Mouse (Mus musculus): ENCODE measurements around the gene Hoxb7.

Hoxb7 gene

DNA sequence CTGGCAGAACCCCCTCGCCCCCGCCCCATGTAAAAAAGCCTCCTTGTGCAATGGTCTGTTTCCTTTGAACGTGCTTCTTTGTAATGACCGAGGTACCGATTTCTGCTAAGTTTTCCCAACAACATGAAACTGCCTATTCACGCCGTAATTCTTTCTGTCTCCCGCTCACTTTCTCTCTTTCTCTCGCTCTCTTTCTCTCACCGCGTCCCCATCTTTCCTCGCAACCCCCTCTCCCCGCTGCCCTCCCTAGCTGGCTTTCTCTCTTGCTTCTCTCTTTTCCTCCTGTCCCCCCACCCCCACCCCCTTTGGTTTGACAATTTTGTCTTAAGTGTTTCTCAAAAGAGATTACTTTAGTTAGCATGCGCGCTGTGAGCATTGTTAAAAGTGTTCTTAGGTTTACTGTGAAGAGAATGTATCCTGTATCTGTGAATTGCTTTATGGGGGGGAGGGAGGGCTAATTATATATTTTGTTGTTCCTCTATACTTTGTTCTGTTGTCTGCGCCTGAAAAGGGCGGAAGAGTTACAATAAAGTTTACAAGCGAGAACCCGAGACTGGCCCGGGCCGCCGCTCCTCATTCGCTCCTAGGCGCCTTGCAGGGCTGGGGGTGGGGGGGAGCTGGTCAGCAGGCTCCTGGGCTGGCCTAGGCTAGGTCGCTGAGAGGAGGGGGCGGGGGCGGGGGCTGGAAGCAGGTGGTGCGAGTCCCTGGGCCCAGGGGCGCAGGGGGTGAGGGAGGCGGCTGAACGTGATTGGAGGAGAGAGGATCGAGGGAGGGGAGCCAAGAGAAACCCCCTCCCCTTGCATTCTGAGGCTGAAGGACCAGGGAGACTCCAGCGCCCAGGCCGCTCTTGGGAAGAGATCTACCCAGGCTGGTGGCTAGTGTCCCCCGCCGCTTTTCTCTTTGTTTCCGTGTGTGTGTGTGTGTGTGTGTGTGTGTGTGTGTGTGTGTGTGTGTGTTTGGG lies 1.4 kb upstream of the Hoxb7 start:
- DNase-seq (ENCODE audit: low read depth, low spot score): no peak

DNA sequence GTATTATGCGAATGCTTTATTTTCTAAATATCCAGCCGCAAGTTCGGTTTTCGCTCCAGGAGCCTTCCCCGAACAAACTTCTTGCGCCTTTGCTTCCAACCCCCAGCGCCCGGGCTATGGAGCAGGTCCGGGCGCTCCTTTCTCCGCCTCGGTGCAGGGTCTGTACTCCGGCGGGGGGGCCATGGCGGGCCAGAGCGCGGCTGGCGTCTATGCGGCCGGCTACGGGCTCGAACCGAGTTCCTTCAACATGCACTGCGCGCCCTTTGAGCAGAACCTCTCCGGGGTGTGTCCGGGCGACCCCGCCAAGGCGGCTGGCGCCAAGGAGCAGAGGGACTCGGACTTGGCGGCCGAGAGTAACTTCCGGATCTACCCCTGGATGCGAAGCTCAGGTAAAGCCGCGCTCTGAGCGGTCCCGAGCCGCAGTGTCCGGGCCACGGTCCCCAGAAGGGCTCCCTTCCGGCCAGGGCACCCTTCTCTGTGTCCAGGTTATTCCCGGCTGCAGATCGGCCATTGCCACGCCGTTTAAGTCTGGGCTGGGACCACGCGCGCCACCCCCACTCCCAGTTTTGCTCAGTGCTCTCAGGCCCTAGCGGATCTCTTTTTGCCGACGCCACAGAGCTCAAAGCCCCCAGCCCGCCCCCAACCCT lies 439 bp downstream of the Hoxb7 start:
- no peak for DNase-seq (ENCODE audit: low read depth, low spot score)

DNA sequence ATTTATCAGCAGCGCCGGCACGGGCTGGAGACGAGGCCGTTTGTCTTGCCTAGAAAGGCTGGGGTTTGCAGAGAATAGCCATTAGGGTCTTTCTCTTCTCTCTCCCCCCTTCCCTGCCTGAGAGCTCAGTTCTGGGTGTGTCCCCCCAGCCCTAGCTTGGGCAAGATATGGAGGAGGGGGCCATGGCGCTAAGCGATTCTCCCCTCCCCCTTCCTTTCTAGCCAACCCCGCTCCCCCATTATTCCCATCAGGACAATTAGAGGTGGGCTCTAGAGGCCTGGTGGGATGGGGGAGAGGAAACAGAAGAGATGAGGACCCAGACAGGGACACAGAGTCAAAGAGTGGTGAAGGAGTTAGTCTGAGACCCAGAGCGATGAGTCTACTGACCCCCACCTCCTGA lies 988 bp downstream of the Hoxb7 start:
- no peak for DNase-seq (ENCODE audit: low read depth, low spot score)

DNA sequence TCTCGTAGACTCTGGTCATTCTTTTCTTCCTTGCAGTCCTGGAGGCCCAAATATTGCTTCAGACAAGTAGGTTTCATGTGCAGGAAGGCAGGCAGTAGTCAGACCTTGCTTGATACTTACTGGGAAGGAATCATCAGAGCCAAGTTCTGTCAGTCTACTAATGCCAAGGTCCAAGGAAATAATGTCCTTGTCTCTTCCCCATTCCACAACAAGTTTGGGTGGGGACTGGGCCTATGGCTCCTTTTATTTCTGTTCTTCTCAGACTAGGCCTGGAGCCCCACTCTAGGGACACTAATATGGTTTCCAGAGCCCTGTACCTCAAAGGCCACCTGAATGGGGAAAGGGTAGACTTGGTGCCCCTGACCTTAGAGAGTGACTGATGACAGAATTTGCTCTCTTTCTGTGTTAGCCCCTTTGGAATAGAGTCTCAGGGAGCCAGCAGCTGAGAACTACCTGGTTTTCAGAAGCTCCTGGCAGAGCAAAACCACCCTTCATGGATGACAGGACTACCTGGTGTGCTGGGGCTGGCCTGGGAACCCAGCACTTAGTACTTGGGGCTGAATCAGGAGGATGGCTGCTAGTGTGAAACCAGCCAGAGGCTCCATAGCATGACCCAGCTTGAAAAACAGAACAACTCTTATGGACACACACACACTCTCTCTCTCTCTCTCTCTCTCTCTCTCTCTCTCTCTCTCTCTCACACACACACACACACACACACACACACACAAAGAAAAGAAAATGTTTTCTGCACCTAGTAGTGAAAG lies 2.2 kb downstream of the Hoxb7 start:
- DNase-seq (ENCODE audit: low read depth, low spot score): no peak

DNA sequence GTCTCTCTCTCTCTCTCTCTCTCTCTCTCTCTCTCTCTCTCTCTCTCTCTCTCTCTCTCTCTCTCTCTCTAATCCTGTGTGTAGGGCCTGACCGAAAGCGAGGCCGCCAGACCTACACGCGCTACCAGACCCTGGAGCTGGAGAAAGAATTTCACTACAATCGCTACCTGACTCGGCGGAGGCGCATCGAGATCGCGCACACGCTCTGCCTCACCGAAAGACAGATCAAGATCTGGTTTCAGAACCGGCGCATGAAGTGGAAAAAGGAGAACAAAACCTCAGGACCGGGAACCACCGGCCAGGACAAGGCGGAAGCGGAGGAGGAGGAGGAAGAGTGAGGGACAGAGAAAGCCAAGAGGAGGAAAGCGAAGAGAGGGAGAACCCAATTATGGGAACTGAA lies 2.9 kb downstream of the Hoxb7 start:
- DNase-seq (ENCODE audit: low read depth, low spot score): no peak

DNA sequence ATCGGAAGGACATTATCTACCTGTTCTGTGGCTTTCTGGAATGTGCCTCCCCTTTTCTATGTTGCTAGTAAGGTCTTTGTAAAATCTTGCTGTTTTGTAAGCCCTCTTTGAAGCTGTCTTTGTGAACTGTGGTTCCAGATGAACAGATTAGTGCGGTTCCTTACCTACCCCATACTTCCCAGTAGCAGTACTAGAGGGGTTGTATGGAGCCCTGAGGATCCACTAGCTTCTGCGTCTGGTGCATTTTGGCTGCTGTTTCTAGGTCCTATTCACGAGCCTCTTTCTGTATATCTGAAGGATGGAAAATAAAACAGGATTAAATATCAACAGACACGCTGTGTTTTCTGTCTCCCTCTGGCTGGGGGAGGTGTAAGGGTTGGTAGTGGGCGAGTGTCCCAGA lies 3.4 kb downstream of the Hoxb7 start:
- no peak for DNase-seq (ENCODE audit: low read depth, low spot score)

DNA sequence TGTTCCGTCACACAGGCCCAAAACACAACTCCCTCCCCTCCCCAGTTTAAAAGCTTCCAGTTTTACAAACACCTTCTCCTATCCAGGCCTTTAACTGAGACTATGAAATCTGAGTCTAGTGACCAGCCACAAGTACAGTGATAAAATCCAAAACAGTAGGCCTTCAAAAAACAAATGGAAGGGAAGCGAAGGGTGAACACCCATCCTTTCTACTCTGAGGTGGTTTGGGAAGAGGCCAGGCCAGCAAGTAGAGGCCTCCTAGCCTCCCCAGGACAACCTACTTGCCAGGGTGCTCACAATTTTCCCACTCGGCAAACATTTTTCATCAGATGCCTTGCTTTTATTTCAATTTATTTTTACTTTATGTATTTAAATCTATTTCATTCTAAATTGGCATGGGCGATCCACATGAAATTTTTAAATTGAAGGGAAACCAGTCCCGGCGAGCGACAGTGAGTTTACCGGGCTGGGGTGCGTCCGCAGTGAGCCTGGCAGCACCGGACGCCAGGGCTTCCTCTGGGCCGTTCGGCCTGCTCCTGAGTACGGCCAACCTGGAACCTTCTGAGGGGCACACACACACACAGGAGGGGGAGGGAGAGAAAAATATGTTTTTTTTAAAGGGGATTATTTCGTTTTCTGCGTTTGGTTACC lies 4.4 kb downstream of the Hoxb7 start:
- DNase-seq (ENCODE audit: low read depth, low spot score): no peak

DNA sequence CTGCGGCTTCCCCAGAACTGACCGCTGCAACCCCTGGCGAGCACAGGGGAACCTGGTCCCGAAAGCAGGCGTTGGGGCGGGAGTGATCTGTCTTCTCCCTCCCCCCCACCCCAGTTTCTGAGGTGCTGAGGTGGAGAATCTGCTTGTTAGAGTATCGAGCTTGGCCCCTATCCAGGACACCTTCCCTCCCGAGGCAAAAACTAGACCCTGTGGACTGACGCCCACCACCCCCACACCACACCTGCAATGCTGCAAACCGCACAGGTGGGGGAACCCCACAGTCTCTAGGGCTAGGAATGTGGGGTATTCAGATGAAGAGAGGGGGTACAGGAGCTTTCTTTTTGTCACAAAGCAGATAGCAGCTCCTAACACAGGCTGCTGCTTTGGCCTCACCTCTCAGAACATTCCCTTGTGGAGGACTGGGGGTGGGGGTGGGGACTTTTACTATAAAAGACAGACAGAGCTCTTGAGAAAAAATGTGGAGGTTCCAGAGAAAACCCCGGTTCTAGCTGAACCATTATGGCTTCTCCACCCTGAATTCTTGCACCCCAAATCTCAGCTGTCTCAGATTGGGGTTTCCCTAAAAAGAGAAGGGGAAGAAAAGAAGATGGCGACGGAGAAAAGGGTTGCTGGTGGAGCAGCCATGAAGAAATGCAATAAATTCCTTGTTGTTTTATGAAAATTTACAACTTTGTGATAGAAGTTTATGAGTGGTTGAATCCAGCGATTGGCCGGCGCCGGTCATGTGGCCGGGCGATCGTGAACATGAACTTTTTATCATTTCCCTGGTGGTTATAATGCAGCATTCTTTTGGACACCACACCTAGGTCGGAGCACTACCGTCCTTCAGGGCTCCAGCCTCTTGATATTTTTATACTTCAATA lies 5.5 kb downstream of the Hoxb7 start, which contains the start of gene Hoxb6:
TSS of gene Hoxb6 (plus strand) at position 796 of the 884 bp plus-strand sequence.
- DNase-seq (ENCODE audit: low read depth, low spot score): no peak

DNA sequence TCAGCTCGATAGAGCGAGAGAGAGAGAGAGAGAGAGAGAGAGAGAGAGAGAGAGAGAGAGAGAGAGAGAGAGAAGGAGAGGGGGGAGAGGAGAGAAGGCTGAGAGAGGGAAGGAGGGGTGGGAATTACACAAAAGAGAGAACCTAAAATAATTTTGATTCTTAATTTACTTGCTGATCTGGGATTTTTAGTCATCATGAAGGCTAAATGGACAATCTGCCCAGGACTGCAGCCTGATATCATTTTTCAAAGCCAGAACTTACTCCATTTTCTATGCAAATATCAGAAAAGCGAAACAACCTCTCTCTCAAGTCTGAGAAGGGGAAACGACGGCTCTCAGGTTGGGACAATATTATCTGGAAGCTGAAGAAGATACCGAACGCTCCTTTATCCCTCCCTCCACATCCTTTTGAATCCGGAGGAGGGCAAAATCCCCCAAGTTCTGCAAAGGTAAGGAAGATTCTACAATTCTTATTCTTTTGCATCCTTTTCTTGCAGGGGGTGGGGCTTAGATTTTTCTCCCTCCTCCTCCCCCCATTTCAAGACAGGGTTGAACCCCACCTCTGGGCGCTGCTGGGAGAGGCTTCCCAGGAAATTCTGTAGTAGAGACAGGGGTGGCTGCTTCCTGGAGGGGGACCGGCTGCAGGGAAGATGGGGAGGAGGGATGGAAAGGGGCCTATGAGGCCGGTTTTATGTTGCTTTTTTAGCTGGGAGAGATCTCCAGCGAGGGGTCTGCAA lies 6.3 kb downstream of the Hoxb7 start:
- no peak for DNase-seq (ENCODE audit: low read depth, low spot score)

DNA sequence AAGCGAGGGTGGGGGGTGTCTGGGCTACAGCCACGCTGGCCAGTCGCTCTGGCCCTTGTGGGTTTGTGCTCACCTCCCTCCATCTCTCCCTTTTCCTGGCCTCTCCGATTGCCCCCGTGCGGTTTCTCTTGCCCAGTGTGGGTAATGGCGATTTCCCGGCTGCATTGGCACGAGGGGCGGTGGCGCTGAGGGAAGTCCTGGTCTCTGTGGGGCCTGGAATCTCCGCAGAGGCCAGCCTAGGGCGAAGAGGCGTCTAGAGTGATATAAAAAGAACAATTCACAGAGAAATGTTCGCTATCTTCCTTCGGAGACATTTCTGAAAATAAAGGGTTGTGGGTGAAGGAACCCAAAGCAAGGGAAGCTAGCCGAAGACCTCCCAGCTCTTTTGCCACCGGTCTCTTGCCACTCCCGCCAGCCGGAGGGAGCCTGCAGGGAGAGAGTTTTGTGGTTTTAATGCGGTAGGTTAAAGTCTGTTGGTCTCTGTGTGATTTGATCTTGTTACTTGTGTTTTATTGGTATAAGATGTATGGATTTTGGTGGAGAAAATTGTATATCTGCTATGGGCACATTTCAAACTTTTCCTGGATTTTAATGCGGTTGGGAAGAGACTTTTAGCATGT lies 7.0 kb downstream of the Hoxb7 start:
- DNase-seq (ENCODE audit: low read depth, low spot score): no peak

DNA sequence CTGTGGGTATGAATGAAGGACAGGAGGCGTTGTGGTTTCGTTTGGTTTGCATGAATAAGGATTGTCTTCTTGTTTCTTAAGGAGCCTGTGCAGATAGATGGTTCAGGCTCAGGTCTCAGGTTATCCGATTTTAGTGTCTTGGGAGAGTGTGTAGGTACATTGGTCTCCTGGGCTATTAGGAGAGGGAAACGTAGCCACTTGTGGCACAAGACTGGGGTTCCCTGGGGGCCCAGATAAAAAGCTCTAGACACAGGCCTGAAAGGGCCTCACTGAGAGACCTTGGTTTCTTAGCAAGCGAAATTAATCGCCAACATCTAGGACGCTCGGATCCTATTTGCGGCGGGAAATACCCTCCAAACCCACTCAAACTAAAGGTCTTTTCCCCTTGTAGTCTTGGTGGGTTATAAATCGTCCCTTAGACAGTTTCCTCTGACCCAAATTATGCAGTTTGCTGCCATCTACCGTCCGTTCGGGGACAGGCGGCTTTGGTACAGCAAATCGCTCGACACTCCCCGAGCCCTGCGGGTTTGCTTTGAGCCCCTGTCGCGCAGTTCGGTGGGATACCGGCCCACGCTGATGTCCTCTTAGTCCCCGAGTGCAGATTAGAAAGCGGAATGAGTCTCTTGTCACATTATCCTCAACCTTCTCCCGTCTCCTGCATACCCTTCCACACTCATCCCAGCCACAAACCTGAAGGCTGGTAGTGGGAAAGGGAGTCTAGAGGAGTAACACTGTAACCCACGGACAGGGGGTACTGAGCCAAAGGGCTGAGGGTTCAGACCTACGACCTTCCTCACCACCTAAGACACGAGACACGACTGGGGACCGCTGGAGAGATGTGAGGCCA lies 8.0 kb downstream of the Hoxb7 start:
- peak; percentile 68 for DNase-seq (ENCODE audit: low read depth, low spot score)

DNA sequence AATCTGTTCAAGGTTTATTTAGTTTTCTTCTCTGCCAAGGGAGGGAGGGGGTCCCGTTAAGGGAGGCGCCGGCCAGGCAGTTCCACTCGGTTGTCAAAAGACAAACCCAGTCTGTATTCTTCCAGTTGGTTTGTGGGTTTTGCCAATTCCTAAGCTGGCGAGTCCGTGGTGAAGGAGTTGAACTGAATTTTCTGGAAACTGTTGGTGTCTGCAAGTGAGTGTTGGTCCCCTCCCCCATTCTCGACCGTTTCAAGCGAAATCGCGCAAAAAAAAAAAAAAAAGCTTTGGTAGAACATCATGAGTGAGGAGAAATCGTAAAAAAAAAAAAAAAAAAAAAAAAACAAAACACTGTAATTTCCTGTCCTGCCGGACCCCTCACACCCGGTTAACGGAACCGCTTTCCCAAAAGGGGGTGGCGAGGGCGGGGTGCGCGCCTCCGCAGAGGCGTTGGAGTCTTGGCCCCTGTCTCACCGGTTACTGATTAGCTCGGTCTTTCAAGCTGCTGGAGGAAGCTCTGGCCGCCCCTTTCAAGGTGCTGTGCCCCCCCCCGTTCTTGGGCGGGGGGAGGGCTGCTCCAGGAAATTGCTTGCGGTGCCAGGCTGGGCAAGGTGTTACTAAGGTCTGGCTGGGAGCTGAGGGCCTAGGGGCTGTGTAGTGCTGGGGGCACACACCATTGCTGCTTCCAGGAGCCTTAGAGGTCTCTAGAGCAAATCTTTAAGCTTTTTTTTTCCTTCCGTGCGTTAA lies 8.8 kb downstream of the Hoxb7 start:
- DNase-seq (ENCODE audit: low read depth, low spot score): no peak

DNA sequence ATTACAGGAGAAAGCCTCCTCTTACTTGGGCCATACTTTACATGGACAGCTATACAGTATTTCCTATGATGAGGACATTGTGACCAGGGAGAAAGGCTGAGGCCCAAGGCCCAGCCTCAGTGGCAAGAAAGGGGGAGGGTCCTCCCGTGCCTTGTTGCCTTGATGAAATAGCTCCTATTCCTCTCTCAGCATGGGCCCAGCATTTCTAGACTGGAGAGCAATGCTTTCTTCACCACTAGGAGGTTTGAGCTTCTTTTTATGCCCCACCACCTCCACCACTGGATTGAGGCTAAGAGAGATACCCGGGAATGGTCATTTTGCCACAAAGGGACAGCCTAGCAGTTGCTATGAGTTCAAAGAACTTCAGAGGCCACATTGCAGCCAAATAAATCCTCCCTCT lies 10.6 kb downstream of the Hoxb7 start:
- no peak for DNase-seq (ENCODE audit: low read depth, low spot score)

DNA sequence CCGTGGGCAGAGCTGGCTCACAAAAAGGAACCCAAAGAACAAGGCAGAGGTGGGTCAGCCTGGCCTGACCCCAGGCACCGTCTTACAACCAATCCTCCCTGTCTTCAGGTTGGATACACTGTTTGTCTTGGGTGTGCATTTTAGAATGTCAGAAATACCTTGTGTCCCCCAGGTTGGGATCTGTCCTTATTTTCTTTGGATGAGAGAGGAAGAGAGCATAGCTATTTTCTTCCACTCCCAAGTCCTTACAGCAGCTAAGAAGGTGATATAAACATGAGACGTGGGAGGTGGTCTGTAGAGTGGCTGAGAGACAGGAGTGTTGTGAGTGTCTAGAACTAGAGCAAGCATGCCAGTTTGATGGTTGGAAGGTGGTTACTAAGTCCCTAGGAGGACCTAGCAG lies 11.0 kb downstream of the Hoxb7 start:
- DNase-seq (ENCODE audit: low read depth, low spot score): no peak

DNA sequence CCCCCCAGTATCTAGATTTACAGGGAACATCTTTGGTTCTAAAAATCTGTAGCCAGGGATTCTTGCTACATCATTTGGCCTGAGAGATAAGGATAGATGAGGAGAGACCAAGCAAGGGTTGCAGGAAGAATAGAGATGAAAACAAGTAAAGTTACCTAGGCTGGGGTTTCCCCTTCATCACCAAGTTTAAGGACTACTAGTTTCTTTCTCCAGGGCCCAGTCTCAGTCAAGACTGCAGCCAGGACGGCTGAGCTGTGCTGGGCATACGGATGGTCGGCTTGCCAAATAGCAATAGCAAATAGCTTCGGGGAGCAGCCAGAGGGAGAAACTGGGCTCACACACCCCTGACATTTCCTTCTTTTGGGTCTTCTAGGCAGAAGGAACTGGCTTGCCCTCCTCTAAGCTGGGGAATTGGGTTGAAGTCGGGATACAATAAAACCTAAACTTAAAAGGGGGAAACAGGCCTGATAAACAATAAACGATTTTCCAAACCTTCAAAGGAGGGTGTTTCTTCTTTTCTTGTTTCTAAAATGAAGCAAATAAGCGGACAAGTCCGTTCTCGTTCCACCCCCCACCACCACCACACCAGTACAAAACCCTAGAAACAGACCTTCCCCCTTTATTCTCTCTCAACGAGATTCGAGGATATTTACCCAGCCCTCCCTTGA lies 11.7 kb downstream of the Hoxb7 start:
- no peak for DNase-seq (ENCODE audit: low read depth, low spot score)

DNA sequence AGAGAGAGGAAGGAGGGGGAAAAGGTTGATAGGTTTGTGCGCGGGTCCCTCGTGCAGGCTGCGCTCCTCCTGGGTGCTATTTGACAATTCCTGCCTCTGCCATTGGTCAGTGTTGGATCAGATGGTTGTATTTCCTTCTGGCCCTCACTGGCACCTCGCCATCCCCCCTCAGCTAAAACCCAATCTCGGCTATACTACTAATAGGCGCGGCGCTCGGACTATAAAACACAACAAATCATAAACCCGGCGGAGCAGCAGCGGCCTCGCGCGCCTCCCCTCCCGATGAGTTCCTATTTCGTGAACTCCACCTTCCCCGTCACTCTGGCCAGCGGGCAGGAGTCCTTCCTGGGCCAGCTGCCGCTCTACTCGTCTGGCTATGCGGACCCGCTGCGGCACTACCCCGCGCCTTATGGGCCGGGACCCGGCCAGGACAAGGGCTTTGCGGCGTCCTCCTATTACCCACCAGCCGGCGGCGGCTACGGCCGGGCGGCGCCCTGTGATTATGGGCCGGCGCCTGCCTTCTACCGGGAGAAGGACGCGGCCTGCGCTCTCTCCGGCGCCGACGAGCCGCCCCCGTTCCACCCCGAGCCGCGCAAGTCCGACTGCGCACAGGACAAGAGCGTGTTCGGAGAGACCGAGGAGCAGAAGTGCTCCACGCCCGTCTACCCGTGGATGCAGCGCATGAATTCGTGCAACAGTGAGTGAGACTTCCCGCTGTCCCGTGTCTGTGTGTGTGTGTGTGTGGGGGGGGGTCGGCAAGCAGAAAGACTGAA lies 12.7 kb downstream of the Hoxb7 start:
- no peak for DNase-seq (ENCODE audit: low read depth, low spot score)

DNA sequence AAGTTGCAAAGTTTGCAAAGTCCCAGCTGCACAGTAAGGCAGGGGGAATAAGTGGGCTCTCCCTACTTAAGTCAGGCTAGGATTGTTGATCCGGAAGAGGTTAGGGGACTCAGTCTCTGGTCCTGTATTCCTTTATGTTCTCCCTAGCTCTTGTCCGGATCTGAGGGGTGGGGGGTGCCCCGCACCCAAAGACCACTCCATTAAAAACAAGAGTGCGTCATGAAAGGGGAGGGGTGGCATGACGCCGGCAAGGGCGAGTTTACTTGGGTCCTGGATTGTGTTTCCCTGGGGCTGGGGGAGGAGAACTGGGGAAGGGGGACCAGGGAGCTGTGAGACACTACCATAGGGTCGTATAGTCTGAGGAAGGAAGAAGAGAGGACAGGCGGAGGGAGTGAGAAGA lies 13.4 kb downstream of the Hoxb7 start:
- DNase-seq (ENCODE audit: low read depth, low spot score): no peak

Data from retina, postnatal 7 days (tissue).